Mouse (Mus musculus): Measurements from ENCODE around the gene Alox5. TPM values are rescaled to one million over a fixed set of nuclear protein-coding genes. Genes with fewer than 3 reads are reported as not detected.

Gene Alox5
- polyA plus RNA-seq, 1 experiment from 2014 or later = 7.1 TPM

GRCm38 (mm10) chr6:116374136-116374535, 86.8 kb downstream of the Alox5 start:
- 91% methylated on average over 1 of the region's 1 CpGs for WGBS
- no peak overlapping the region for H3K4me3 ChIP-seq
- no peak overlapping the region for H3K27ac ChIP-seq
- H3K27me3 ChIP-seq (ENCODE audit: insufficient read depth, poor library complexity, severe bottlenecking) = no peaks in the 10 kb centered on the region
- H3K9me3 ChIP-seq = no peaks in the 10 kb centered on the region
- no peak for DNase-seq (ENCODE audit: low spot score)
- peaks cover 10% of the 10 kb centered on the region; the same call in 1 of the 2 replicates for H3K4me1 ChIP-seq
- H3K36me3 ChIP-seq = 0 out of 2 replicates have a peak, but pooled peaks cover 7% of the 10 kb centered on the region

DNA sequence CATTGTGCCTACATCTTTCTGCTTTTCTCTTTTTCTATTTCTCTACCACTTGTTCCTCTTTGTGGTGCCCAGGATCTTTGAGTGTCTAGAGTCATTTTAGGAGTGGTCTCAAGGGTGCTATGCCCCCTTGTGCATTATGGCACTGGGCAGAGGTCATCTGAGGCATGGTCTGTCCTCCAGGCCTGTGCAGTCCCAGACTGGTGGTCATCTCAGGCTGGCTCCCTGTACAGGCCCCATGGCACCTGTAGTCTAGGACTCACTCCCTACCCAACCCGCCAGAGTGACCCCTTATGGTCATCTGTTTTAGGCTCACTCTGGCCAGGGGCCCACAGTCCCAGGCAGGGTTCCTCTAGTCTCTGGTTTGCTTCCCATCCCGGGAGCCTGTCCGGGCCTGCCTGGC, 89.5 kb downstream of the Alox5 start:
- Histone ChIP-seq H3K27me3 (ENCODE audit: insufficient read depth, poor library complexity, severe bottlenecking) (no peaks in the 10 kb centered on the region), H3K27ac (no peak overlapping the region), H3K36me3 (no peaks in the 10 kb centered on the region), H3K4me3 (no peak overlapping the region), H3K9me3 (no peaks in the 10 kb centered on the region), H3K4me1 (peaks cover 10% of the 10 kb centered on the region; the same call in 1 of the 2 replicates)
- WGBS = 84% methylated on average over 3 of the region's 3 CpGs
- DNase-seq (ENCODE audit: low spot score) = no peak

DNA sequence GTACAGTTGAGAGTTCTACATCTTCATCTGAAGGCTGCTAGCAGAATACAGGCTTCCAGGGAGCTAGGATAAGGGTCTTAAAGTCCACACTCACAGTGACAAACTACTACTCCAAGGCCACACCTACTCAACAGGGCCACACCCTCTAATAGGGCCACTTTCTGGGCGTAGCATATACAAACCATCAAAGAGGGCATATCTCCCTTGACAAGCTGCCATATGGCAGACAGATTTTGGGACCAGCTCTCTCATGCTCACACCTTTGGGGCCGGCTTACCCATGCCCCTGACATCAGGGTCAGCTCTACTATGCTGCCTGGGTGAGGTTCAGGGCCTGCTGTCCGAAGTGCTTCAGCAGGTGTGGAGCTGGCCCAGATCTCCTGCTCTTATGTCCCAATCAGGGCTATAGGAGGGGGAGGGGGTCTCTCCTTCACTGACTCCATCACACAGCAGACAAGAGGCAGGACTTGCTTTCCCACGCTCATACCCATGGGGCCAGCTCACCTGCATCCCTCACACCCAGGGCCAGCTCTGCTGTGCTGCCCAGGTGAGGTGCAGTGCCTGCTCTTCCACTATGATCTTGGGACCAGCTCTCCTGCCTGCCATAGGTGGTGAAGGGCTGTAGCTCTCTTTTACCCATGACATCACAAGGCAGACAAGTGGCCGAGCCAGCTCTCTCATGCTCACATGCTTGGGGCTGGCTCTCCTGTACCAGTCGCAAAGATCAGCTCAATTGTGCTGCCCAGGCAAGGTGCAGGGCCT, 90.6 kb downstream of the Alox5 start:
- no peaks in the 10 kb centered on the region for H3K9me3 ChIP-seq
- WGBS = 79% methylated on average over 6 of the region's 6 CpGs
- H3K4me3 ChIP-seq = no peak overlapping the region
- H3K27me3 ChIP-seq (ENCODE audit: insufficient read depth, poor library complexity, severe bottlenecking) = no peaks in the 10 kb centered on the region
- no peaks in the 10 kb centered on the region for H3K36me3 ChIP-seq
- H3K4me1 ChIP-seq = peaks cover 10% of the 10 kb centered on the region; the same call in 1 of the 2 replicates
- no peak overlapping the region for H3K27ac ChIP-seq
- no peak for DNase-seq (ENCODE audit: low spot score)

GRCm38 (mm10) chr6:116369811-116370210, 91.2 kb downstream of the Alox5 start:
- no peaks in the 10 kb centered on the region for H3K9me3 ChIP-seq
- no peak for DNase-seq (ENCODE audit: low spot score)
- no peaks in the 10 kb centered on the region for H3K36me3 ChIP-seq
- no peak overlapping the region for H3K4me3 ChIP-seq
- H3K4me1 ChIP-seq = peaks cover 10% of the 10 kb centered on the region; the same call in 1 of the 2 replicates
- no peak overlapping the region for H3K27ac ChIP-seq
- H3K27me3 ChIP-seq (ENCODE audit: insufficient read depth, poor library complexity, severe bottlenecking) = no peaks in the 10 kb centered on the region
- WGBS = 84% methylated on average over 1 of the region's 1 CpGs

GRCm38 (mm10) chr6:116367971-116368370, 93.0 kb downstream of the Alox5 start:
- no peaks in the 10 kb centered on the region for H3K36me3 ChIP-seq
- DNase-seq (ENCODE audit: low spot score) = no peak
- H3K27me3 ChIP-seq (ENCODE audit: insufficient read depth, poor library complexity, severe bottlenecking) = no peaks in the 10 kb centered on the region
- no peak overlapping the region for H3K27ac ChIP-seq
- H3K9me3 ChIP-seq = no peaks in the 10 kb centered on the region
- peaks cover 10% of the 10 kb centered on the region; the same call in 1 of the 2 replicates for H3K4me1 ChIP-seq
- H3K4me3 ChIP-seq = no peak overlapping the region
- WGBS = 88% methylated on average over 11 of the region's 11 CpGs

- Histone ChIP-seq H3K9me3 (no peaks in the 10 kb centered on the region), H3K27ac (no peak overlapping the region), H3K4me1 (no peaks in the 10 kb centered on the region), H3K4me3 (no peak overlapping the region), H3K27me3 (ENCODE audit: insufficient read depth, poor library complexity, severe bottlenecking) (no peaks in the 10 kb centered on the region), H3K36me3 (no peaks in the 10 kb centered on the region)
- DNase-seq (ENCODE audit: low spot score) = no peak
- 85% methylated on average over 4 of the region's 4 CpGs for WGBS
Observed at GRCm38 (mm10) chr6:116361993-116362392, 99.0 kb downstream of the Alox5 start.

DNA sequence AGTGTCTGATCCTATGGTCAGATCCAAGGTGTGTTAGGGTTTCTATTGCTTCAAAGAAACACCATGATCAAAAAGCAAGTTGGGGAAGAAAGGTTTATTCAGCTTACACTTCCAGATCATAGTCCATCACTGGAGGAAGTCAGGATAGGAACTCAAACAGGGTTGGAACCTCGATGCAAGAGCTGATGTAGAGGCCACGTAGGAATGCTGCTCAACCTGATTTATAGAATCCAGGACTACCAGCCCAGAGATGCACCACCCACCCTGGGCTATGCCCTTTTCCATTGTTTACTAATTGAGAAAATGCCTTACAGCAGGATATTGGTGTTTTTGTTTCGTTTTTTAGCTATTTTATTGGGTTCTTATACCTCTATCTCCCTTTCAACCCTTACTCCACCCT, 99.5 kb downstream of the Alox5 start:
- 83% methylated on average over 3 of the region's 3 CpGs for WGBS
- no peak for DNase-seq (ENCODE audit: low spot score)
- Histone ChIP-seq H3K27ac (no peak overlapping the region), H3K27me3 (ENCODE audit: insufficient read depth, poor library complexity, severe bottlenecking) (no peaks in the 10 kb centered on the region), H3K4me1 (no peaks in the 10 kb centered on the region), H3K36me3 (no peaks in the 10 kb centered on the region), H3K9me3 (no peaks in the 10 kb centered on the region), H3K4me3 (no peak overlapping the region)

Other genes starting within 250 kb of the Alox5 start
- 3.5 and 4.1 TPM in 2 replicates for gene Zfand4, start 197.0 kb downstream of the Alox5 start, polyA plus RNA-seq (2016; fragmentation: Nextera tagmentation; extraction: Ambion mirVana)
- 25.8 and 29.6 TPM in 2 replicates for gene March8, start 123.2 kb downstream of the Alox5 start, polyA plus RNA-seq (2016; fragmentation: Nextera tagmentation; extraction: Ambion mirVana)
- gene Olfr211, start 27.9 kb upstream of the Alox5 start, polyA plus RNA-seq (2016; fragmentation: Nextera tagmentation; extraction: Ambion mirVana) = not detected in 2 replicates
- gene Olfr212, start 45.3 kb upstream of the Alox5 start, polyA plus RNA-seq (2016; fragmentation: Nextera tagmentation; extraction: Ambion mirVana) = not detected in 2 replicates
- gene Olfr213, start 77.3 kb upstream of the Alox5 start, polyA plus RNA-seq (2016; fragmentation: Nextera tagmentation; extraction: Ambion mirVana) = not detected in 2 replicates
- gene Gm5580, start 90.0 kb upstream of the Alox5 start, polyA plus RNA-seq (2016; fragmentation: Nextera tagmentation; extraction: Ambion mirVana) = 0.53 and 0.67 TPM in 2 replicates
- not detected in 2 replicates for gene Olfr214, start 93.1 kb upstream of the Alox5 start, polyA plus RNA-seq (2016; fragmentation: Nextera tagmentation; extraction: Ambion mirVana)
- not detected in 2 replicates for gene Olfr215, start 123.0 kb upstream of the Alox5 start, polyA plus RNA-seq (2016; fragmentation: Nextera tagmentation; extraction: Ambion mirVana)
- 96.7 and 139 TPM in 2 replicates for gene Zfp422, start 167.8 kb upstream of the Alox5 start, polyA plus RNA-seq (2016; fragmentation: Nextera tagmentation; extraction: Ambion mirVana)
- gene Depp1, start 189.4 kb upstream of the Alox5 start, polyA plus RNA-seq (2016; fragmentation: Nextera tagmentation; extraction: Ambion mirVana) = 5.5 and 6.0 TPM in 2 replicates
- gene Rassf4, start 212.8 kb upstream of the Alox5 start, polyA plus RNA-seq (2016; fragmentation: Nextera tagmentation; extraction: Ambion mirVana) = 5.5 and 7.2 TPM in 2 replicates

Measured in heart, embryonic 10.5 days (tissue).